Comparison of ENCODE assay signal across 23 mouse cellular contexts in the genomic region with DNA sequence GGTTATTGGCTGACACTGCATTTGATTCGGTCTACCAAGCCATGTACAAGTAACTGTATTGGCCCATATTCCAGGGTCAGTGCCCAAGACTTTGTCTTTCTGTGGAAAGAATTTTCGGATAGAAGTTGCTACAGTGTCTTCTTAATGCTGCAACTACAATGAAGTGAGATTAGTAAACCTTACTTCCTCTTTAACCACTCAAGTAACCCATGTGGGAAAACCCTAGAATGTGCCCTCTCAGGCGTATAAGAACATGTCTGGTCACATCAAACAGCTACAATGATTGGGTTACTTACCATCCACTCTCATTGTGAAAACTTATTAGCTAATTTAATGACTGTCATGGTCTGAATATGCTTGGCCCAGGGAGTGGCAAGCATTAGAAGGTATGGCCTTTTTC.
A peak's percentile ranks its signal among the peaks of the same experiment; 100 is the strongest.
DNase-seq lines count a peak whose midpoint lies in the region; ATAC-seq and TF ChIP-seq lines count a peak whose summit lies in the region.
"Had no signal": no experiment of that assay in that cellular context is flagged by ENCODE, and none has a peak within 500 bp of the region (broad histone marks: within the 10 kb centered on the region; RNA-seq: fewer than 3 reads in every experiment).

No protein-coding gene starts in this region.

- 37% methylated on average over 3 of the region's 3 CpGs for WGBS in spleen, adult 2 months
- 52% methylated on average over 3 of the region's 3 CpGs for WGBS in liver, postnatal 0 days (ENCODE audit: insufficient replicate concordance)

- H3K27me3 ChIP-seq in spleen, adult 2 months (ENCODE audit: control insufficient read depth, insufficient read depth, low read length), result no peaks in the 10 kb centered on the region
- H3K27me3 ChIP-seq in MEL (ENCODE audit: control insufficient read depth in 1 of 2, insufficient read depth in 2 of 2, low read length in 2 of 2), result no peaks in the 10 kb centered on the region; a peak in 1 of 4 replicates
- no peaks in the 10 kb centered on the region for H3K27me3 ChIP-seq in liver, postnatal 0 days (ENCODE audit: insufficient read depth, low read length)
- H3K27me3 ChIP-seq: forebrain, embryonic 13.5 days; Patski had no signal

- H3K79me2 ChIP-seq in MEL (ENCODE audit: control insufficient read depth, insufficient read depth, low read length, poor library complexity), result no peaks in the 10 kb centered on the region

- no peak overlapping the region for H3K9ac ChIP-seq in MEL (ENCODE audit: control insufficient read depth, low read depth, low read length, poor library complexity, severe bottlenecking)
- no peak overlapping the region for H3K9ac ChIP-seq in liver, postnatal 0 days (replicated peaks)
- H3K9ac ChIP-seq: forebrain, embryonic 13.5 days; forebrain, postnatal 0 days; hindbrain, embryonic 14.5 days had no signal

- ATAC-seq in neutrophil, adult 5-6 weeks (ENCODE audit: extremely low read depth, insufficient number of reproducible peaks, low FRiP score, poor library complexity, severe bottlenecking), result peak; percentile 78
- ATAC-seq in liver, postnatal 0 days, result no peak
- ATAC-seq: forebrain, embryonic 13.5 days; forebrain, postnatal 0 days; Patski had no signal

- H3K4me1 ChIP-seq in spleen, adult 2 months (ENCODE audit: control insufficient read depth, insufficient read depth, insufficient read length), result peaks cover 17% of the 10 kb centered on the region; the same call in 1 of the 2 replicates
- no peaks in the 10 kb centered on the region for H3K4me1 ChIP-seq in MEL (ENCODE audit: control insufficient read depth in 1 of 2, insufficient read depth in 2 of 2, low read length in 2 of 2)
- no peaks in the 10 kb centered on the region for H3K4me1 ChIP-seq in liver, postnatal 0 days (ENCODE audit: insufficient read depth)
- H3K4me1 ChIP-seq: hindbrain, embryonic 10.5 days had no signal

- TF ChIP-seq POLR2A in spleen, adult 2 months (IDR thresholded peaks at IDR 0.05; ENCODE audit: low read depth, low read length), result no peak
- TF ChIP-seq POLR2A in MEL (IDR thresholded peaks at IDR 0.05; ENCODE audit: control insufficient read depth in 1 of 2, insufficient read depth in 1 of 2, low read depth in 1 of 2, low read length in 2 of 2, poor library complexity in 1 of 2), result no peak

- no peak overlapping the region for H3K4me2 ChIP-seq in liver, postnatal 0 days (ENCODE audit: low read depth, low read length)
- H3K4me2 ChIP-seq: forebrain, embryonic 13.5 days; hindbrain, embryonic 14.5 days had no signal

- no peaks in the 10 kb centered on the region for H3K36me3 ChIP-seq in spleen, adult 2 months (ENCODE audit: control insufficient read depth, insufficient read depth, low read length)
- H3K36me3 ChIP-seq in MEL (ENCODE audit: control insufficient read depth in 1 of 2, insufficient read depth in 2 of 2, low read length in 2 of 2), result no peaks in the 10 kb centered on the region
- no peaks in the 10 kb centered on the region for H3K36me3 ChIP-seq in liver, postnatal 0 days (replicated peaks; ENCODE audit: insufficient read depth, low read length)
- H3K36me3 ChIP-seq: embryonic facial prominence, embryonic 10.5 days; G1E; heart, embryonic 10.5 days; hindbrain, embryonic 10.5 days had no signal

- no peak overlapping the region for H3K27ac ChIP-seq in spleen, adult 2 months (ENCODE audit: insufficient read depth, low read length)
- H3K27ac ChIP-seq in MEL (ENCODE audit: control insufficient read depth, low read depth, low read length), result no peak overlapping the region
- H3K27ac ChIP-seq in liver, postnatal 0 days (ENCODE audit: low read depth), result no peak overlapping the region
- H3K27ac ChIP-seq: embryonic facial prominence, embryonic 10.5 days; forebrain, embryonic 13.5 days; heart, embryonic 10.5 days; hindbrain, embryonic 10.5 days; hindbrain, embryonic 14.5 days had no signal

- H3K4me3 ChIP-seq in spleen, adult 2 months (ENCODE audit: extremely low read depth, insufficient read depth, insufficient read length), result no peak overlapping the region
- no peak overlapping the region for H3K4me3 ChIP-seq in MEL (ENCODE audit: control insufficient read depth in 1 of 2, insufficient read depth in 1 of 2, low read depth in 2 of 2, low read length in 2 of 2)
- H3K4me3 ChIP-seq in liver, postnatal 0 days (ENCODE audit: low read depth, low read length), result no peak overlapping the region
- H3K4me3 ChIP-seq: embryonic facial prominence, embryonic 10.5 days; forebrain, embryonic 13.5 days; heart, embryonic 10.5 days; hindbrain, embryonic 10.5 days had no signal

- H3K9me3 ChIP-seq in MEL (replicated peaks; ENCODE audit: insufficient read depth, low read length), result no peaks in the 10 kb centered on the region
- H3K9me3 ChIP-seq in liver, postnatal 0 days (ENCODE audit: low read length), result no peaks in the 10 kb centered on the region
- H3K9me3 ChIP-seq: embryonic facial prominence, embryonic 10.5 days; forebrain, embryonic 13.5 days; G1E; heart, embryonic 10.5 days; hindbrain, embryonic 10.5 days had no signal

- DNase-seq in spleen, adult 2 months (ENCODE audit: low read depth in 1 of 2, low spot score in 2 of 2), result peak; percentile 12 to 37
- DNase-seq in spleen, postnatal 4 days (ENCODE audit: low spot score in 2 of 2), result no peak
- peak; percentile 5 for DNase-seq in MEL (ENCODE audit: low read depth, low spot score)
- DNase-seq in induced T-regulatory cell, adult 2 months (ENCODE audit: low read depth), result peak; percentile 37
- no peak for DNase-seq in Muller cell, postnatal 12 days (ENCODE audit: inconsistent ontology term)
- no peak for DNase-seq in thymus, postnatal 36 days
- no peak for DNase-seq in liver, postnatal 0 days
- DNase-seq: adrenal gland, postnatal 14 days; cerebellum, adult 11-12 months; cerebellum, adult 9-10 months; cerebellum, postnatal 25 days; forebrain, postnatal 0 days; gastrocnemius, postnatal 36 days; heart, adult 18-20 months; heart, postnatal 10 days had no signal

- TF ChIP-seq CTCF in spleen, adult 2 months (IDR thresholded peaks at IDR 0.05; ENCODE audit: extremely low read depth, insufficient read depth, insufficient read length, insufficient replicate concordance), result no peak
- no peak for TF ChIP-seq CTCF in MEL (IDR thresholded peaks at IDR 0.05 in 2 of 3, conservative IDR thresholded peaks at IDR 0.05 in 1 of 3; ENCODE audit: control insufficient read depth in 1 of 3, insufficient read depth in 1 of 3, low read depth in 2 of 3, low read length in 3 of 3, poor library complexity in 1 of 3, severe bottlenecking in 1 of 3)
- no peak for TF ChIP-seq CTCF in liver, postnatal 0 days (IDR thresholded peaks at IDR 0.05; ENCODE audit: low read depth)

- TF ChIP-seq RAD21 in MEL (IDR thresholded peaks at IDR 0.05; ENCODE audit: low read depth, low read length), result no peak

- no peak for TF ChIP-seq EP300 in MEL (IDR thresholded peaks at IDR 0.05; ENCODE audit: low read depth in 1 of 2, low read length in 2 of 2)
- no peak for TF ChIP-seq EP300 in liver, postnatal 0 days (IDR thresholded peaks at IDR 0.05; ENCODE audit: low read depth)

TF ChIP-seq in MEL, 35 proteins besides CTCF, POLR2A, EP300 and RAD21:
- TF ChIP-seq E2F4 (IDR thresholded peaks at IDR 0.05; ENCODE audit: borderline replicate concordance, low read depth, low read length), result no peak

Comparison
In these comparisons a context has a peak if more than half of its experiments do, and no peak if none do; other contexts are left out.
1. DNase-seq: peak in spleen, adult 2 months (2 of 2), MEL (single experiment) and induced T-regulatory cell, adult 2 months (single experiment); none in spleen, postnatal 4 days (0 of 2), Muller cell, postnatal 12 days (single experiment), thymus, postnatal 36 days (0 of 2) and liver, postnatal 0 days (single experiment).